Mouse (Mus musculus) forebrain, embryonic 12.5 days (tissue): Measurements from ENCODE around the gene Cbx1. TPM values are rescaled to one million over a fixed set of nuclear protein-coding genes. Genes with fewer than 3 reads are reported as not detected.
"Not testable (repeated sequence)": the region's sequence is repeated elsewhere in the genome, so short reads cannot be mapped to it uniquely, and the experiment has no call there.

ENCODE experiments used
- ATAC-seq: fragments of 200-750 bp; cut with Nextera tagmentation; 2 replicates; pipeline ENCODE4 v1.8.0; 2017; ENCODE audit warnings: moderate TSS enrichment; ENCODE audit not compliant: low FRiP score
- H3K27ac ChIP-seq: fragments of 300-500 bp; sonication (generic); 2 replicates; pipeline ENCODE4 v1.5.1; 2016; ENCODE audit warnings: mild to moderate bottlenecking
- H3K27me3 ChIP-seq: fragments of 300-500 bp; sonication (generic); 2 replicates; pipeline ENCODE4 v1.6.1; 2016; ENCODE audit warnings: mild to moderate bottlenecking
- H3K36me3 ChIP-seq: fragments of 300-500 bp; sonication (generic); replicated peaks from 2 replicates; pipeline ENCODE4 v1.6.1; 2016; ENCODE audit warnings: mild to moderate bottlenecking
- H3K4me1 ChIP-seq: fragments of 300-500 bp; sonication (generic); 2 replicates; pipeline ENCODE4 v1.6.1; 2016
- H3K4me2 ChIP-seq: fragments of 300-500 bp; sonication (generic); 2 replicates; pipeline ENCODE4 v1.6.1; 2016; ENCODE audit warnings: mild to moderate bottlenecking, moderate library complexity
- H3K4me3 ChIP-seq: fragments of 300-500 bp; sonication (generic); replicated peaks from 2 replicates; pipeline ENCODE4 v1.5.1; 2016; ENCODE audit warnings: mild to moderate bottlenecking
- H3K9ac ChIP-seq: fragments of 300-500 bp; sonication (generic); 2 replicates; pipeline ENCODE4 v1.6.1; 2016; ENCODE audit warnings: mild to moderate bottlenecking
- H3K9me3 ChIP-seq: fragments of 300-500 bp; sonication (generic); 2 replicates; pipeline ENCODE4 v1.6.1; 2016
- WGBS: fragments of 180-500 bp; shearing (Covaris S2); methylation state at CpG from one replicate; pipeline ENCODE4 v1.1.7; 2016; 5-methylcytosine and 5-hydroxymethylcytosine counted together
- polyA plus RNA-seq: library from polyadenylated mRNA; unstranded; fragments of >200 nt; fragmentation: Nextera tagmentation; extraction: Ambion mirVana; gene quantifications from 2 replicates; pipeline ENCODE4 v1.2.1, GENCODE M21; 2016

Cbx1 gene
- polyA plus RNA-seq, 1 experiment from 2014 or later: 168 TPM

DNA sequence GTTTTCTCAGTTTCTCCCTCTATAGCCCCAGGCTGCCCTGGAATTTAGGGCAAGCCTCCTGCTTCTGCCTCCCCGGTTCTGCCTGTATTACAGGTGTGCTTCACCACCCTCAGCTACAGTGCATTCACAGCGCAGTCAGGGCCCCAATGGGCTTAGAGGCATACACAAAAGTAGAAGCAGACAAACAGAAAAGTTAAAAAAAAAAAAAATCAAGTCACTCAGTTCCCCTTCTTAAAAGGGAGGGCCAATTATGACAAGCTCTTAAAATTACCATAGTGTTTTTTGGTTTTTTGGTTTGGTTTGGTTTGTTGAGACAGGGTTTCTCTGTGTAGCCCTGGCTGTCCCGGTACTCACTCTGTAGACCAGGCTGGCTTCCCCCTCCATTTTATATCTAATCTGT, 43.6 kb downstream of the Cbx1 start:
- H3K36me3 ChIP-seq: peaks cover 5% of the 10 kb centered on the region
- WGBS: 92% methylated on average over 3 of the region's 3 CpGs

DNA sequence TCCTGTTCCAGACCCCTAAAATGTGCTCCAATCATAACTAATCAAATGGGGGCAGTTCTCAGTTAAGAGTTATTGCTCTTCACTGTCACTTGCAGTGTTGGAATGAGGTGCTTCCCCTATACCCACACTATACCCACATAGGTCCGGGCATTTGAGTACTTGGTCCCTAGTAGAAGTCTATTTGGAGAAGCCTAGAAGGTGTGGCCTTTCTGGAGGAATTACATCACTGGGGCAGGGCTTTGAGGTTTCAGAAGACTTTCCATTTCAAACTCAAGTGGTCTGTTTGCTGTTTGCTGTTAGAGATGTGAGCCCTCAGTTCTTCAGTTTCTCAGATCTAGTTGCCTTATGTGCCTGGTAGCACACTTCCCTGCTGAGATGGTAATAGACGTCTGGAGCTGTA, 44.0 kb downstream of the Cbx1 start:
- H3K4me3 ChIP-seq: no peak overlapping the region
- H3K4me1 ChIP-seq: peaks cover 16% of the 10 kb centered on the region
- no peak overlapping the region for H3K27ac ChIP-seq
- no peaks in the 10 kb centered on the region for H3K9me3 ChIP-seq
- 75% methylated on average over 2 of the region's 2 CpGs for WGBS
- no peak for ATAC-seq
- no peak overlapping the region for H3K9ac ChIP-seq
- H3K36me3 ChIP-seq: peaks cover under 1% of the 10 kb centered on the region; the same call in 1 of the 2 replicates
- H3K27me3 ChIP-seq: no peaks in the 10 kb centered on the region; the same call in 1 of the 2 replicates
- H3K4me2 ChIP-seq: no peak overlapping the region

More for the DNA sequence above, 43.6 kb downstream of the Cbx1 start:
- no peak overlapping the region for H3K4me3 ChIP-seq
- no peak overlapping the region for H3K27ac ChIP-seq
- H3K27me3 ChIP-seq: no peaks in the 10 kb centered on the region; the same call in 1 of the 2 replicates
- H3K4me1 ChIP-seq: peaks cover 20% of the 10 kb centered on the region
- no peak overlapping the region for H3K9ac ChIP-seq
- H3K4me2 ChIP-seq: no peak overlapping the region
- no peak for ATAC-seq
- H3K9me3 ChIP-seq: no peaks in the 10 kb centered on the region

DNA sequence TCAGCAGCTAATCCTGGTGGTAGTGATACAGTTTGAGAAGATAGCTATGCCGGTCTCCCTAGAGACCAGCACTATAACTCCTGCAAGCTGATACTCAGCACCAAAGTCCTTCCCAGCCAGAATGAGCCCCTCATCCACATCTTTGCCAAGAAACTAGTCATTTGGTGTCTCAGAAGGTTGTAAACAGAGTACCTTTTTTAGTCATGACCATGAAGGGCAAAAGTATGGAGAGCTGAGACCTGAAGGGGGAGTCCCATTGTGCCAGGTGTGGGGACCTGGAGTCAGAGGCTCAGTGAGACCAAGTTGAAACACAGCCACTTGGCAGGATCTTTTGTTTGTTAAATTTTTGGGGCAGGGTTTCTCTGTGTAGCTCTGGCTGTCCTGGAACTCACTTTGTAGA, 45.2 kb downstream of the Cbx1 start:
- WGBS: 94% methylated on average over 1 of the region's 1 CpGs
- ATAC-seq: no peak
- Histone ChIP-seq H3K27me3 (no peaks in the 10 kb centered on the region; the same call in 1 of the 2 replicates), H3K36me3 (no peaks in the 10 kb centered on the region), H3K4me2 (no peak overlapping the region), H3K4me3 (no peak overlapping the region), H3K4me1 (peaks cover 5% of the 10 kb centered on the region), H3K27ac (no peak overlapping the region), H3K9ac (no peak overlapping the region), H3K9me3 (no peaks in the 10 kb centered on the region)

DNA sequence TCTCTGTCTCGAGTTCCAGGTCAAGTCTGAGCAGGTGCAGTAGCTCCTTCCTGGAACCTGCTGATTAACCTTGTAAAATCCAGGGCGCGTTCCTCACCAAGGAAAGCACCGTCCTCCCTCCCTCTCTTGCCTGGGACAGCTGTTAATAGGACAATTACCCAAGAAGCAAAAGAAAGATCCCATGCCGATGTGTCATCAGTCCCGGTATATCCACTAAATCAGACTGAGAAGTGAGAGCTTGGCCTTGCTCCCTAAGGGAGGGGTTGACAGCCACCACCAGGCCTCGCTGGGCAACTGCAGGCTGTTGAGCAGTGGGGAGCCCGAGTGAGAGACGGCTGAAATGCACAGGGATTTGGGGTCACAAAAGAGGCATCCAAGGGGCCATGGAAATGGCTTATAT, 48.4 kb downstream of the Cbx1 start:
- Histone ChIP-seq H3K4me1 (peaks cover 5% of the 10 kb centered on the region; the same call in 1 of the 2 replicates), H3K27me3 (no peaks in the 10 kb centered on the region; the same call in 1 of the 2 replicates), H3K4me3 (no peak overlapping the region), H3K9me3 (no peaks in the 10 kb centered on the region), H3K36me3 (no peaks in the 10 kb centered on the region), H3K4me2 (no peak overlapping the region), H3K27ac (no peak overlapping the region), H3K9ac (no peak overlapping the region)
- ATAC-seq: no peak
- WGBS: 35% methylated on average over 9 of the region's 9 CpGs

DNA sequence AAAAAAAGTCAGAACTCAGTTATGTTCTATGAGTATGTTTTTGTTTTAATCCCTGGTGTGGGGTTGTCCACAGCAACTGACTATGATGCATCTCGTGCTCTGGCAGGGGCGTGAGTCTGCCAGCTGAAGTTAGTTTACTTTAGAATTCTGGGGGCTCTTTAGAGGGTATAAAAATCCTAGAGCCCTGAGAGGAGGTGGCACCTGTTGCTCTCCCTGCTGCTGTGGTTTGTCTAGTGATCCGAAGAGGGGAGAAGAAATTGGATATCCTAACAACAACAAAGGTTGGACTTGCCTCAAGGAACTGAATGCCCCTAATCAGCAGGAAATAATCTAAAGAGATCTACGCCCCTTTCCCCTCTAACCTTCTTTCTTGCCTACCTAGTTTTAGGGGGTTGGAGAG, 49.4 kb downstream of the Cbx1 start:
- H3K9me3 ChIP-seq: no peaks in the 10 kb centered on the region
- H3K4me3 ChIP-seq: no peak overlapping the region
- H3K36me3 ChIP-seq: no peaks in the 10 kb centered on the region
- no peaks in the 10 kb centered on the region for H3K27me3 ChIP-seq
- no peak for ATAC-seq
- no peak overlapping the region for H3K27ac ChIP-seq
- H3K4me2 ChIP-seq: no peak overlapping the region
- peaks cover 5% of the 10 kb centered on the region; the same call in 1 of the 2 replicates for H3K4me1 ChIP-seq
- no peak overlapping the region for H3K9ac ChIP-seq
- 74% methylated on average over 4 of the region's 4 CpGs for WGBS

DNA sequence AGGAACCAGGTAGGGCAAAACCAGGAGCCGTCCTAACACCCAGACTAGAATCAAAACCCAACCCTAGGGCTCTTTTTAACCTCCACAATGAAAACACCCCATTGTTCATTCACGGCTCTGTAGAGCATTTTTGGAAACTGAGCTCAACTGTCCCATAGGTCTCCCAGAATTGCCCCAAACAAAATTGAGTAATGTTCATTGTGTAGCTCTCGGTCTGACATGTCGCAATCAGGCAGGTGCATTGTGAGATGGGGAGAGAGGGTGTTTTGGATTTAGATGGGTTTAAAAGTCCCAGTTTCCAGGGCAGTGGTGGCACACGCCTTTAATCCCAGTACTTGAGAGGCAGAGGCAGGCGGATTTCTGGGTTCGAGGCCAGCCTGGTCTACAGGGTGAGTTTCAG, 50.5 kb downstream of the Cbx1 start:
- Histone ChIP-seq H3K4me2 (no peak overlapping the region), H3K36me3 (no peaks in the 10 kb centered on the region), H3K27ac (no peak overlapping the region), H3K4me1 (peaks cover 5% of the 10 kb centered on the region; the same call in 1 of the 2 replicates), H3K27me3 (no peaks in the 10 kb centered on the region), H3K9ac (no peak overlapping the region), H3K4me3 (no peak overlapping the region), H3K9me3 (no peaks in the 10 kb centered on the region)
- 77% methylated on average over 7 of the region's 7 CpGs for WGBS
- ATAC-seq: no peak

DNA sequence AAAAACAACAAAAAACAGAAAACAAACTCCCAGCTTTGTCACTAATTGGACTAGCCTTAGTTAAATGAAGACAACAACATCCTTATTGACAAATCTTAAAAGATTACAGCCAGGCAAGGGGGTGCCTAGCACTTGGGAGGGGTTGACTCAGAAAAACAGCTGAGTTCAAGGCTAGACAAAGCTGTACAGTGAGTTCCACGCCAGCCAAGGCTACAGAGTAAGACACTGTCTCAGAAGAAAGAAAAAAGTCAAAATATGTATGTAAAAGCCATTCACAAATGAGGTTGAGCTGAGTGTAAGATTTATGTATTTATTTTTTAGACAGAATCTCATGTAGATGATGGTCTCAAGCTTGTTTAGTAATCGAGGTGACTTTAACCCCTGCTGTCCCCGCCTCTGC, 51.0 kb downstream of the Cbx1 start:
- H3K4me3 ChIP-seq: no peak overlapping the region
- no peaks in the 10 kb centered on the region for H3K27me3 ChIP-seq
- WGBS: 79% methylated on average over 3 of the region's 3 CpGs
- no peaks in the 10 kb centered on the region for H3K9me3 ChIP-seq
- H3K9ac ChIP-seq: no peak overlapping the region
- peaks cover 5% of the 10 kb centered on the region; the same call in 1 of the 2 replicates for H3K4me1 ChIP-seq
- no peak overlapping the region for H3K27ac ChIP-seq
- ATAC-seq: no peak
- H3K36me3 ChIP-seq: no peaks in the 10 kb centered on the region
- no peak overlapping the region for H3K4me2 ChIP-seq

DNA sequence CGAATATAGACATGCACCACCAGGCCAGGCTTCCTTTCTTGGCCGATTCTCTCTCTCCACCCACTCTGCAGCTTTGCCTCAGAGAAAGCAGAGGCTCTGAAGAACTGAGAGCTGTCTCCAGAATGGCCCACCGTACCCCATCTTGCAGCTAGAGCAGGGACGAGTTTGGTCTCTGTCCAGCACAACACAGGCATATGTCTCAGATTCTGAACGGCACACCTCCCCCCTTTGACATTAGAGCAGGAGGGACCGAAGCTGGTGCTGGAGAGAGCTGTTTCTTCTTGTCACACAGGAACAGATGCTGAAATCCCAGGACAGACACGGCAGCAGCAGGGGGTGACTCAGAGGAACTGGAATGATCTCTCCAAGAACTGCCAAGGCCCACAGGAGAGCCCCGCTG, 51.4 kb downstream of the Cbx1 start:
- Histone ChIP-seq H3K4me2 (no peak overlapping the region), H3K9me3 (no peaks in the 10 kb centered on the region), H3K9ac (no peak overlapping the region), H3K27ac (no peak overlapping the region), H3K36me3 (no peaks in the 10 kb centered on the region), H3K4me3 (no peak overlapping the region), H3K4me1 (peaks cover 5% of the 10 kb centered on the region; the same call in 1 of the 2 replicates), H3K27me3 (no peaks in the 10 kb centered on the region)
- 53% methylated on average over 8 of the region's 8 CpGs for WGBS
- no peak for ATAC-seq

DNA sequence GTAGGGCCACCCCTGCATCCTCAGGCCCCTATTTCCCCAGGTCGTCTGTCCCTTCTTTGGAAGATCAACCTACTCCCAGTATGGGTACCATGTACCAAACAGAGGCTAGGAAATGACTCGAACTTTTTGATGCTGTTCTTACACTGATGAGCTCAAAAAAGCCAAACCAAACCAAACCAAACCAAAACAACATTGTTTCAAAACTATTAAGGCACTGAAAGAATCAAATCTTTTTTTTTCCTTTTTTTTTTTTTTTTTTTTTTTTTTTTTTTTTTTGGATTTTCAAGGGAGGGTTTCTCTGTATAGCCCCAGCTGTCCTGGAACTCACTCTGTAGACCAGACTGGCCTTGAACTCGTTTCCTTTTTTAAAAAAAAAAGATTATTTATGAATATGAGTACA, 54.7 kb downstream of the Cbx1 start:
- peaks cover 5% of the 10 kb centered on the region; the same call in 1 of the 2 replicates for H3K4me1 ChIP-seq
- H3K4me2 ChIP-seq: no peak overlapping the region
- WGBS: 61% methylated on average over 3 of the region's 3 CpGs
- no peak overlapping the region for H3K27ac ChIP-seq
- H3K4me3 ChIP-seq: no peak overlapping the region
- H3K9me3 ChIP-seq: no peaks in the 10 kb centered on the region
- H3K27me3 ChIP-seq: peaks cover 1% of the 10 kb centered on the region; the same call in 1 of the 2 replicates
- ATAC-seq: no peak
- H3K36me3 ChIP-seq: no peaks in the 10 kb centered on the region
- H3K9ac ChIP-seq: no peak overlapping the region

DNA sequence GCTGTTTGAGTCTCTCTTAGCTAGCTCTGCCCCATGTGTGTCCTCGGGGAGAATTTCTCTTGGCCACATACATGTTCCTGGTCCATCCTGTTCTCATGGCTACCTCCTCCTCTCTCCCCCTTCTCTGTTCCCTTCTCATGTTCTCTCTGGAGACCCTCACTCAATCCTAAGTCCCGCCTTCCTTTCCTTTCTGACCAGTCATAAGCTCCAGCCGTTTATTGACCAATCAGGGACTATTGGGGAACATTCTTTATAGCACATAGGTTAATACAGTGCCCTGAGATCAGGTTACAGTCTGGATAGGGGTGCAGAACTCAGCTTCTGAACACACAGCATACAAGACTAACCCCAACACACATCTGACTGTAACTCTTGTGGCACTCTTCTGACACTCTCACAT, 58.3 kb downstream of the Cbx1 start:
- Histone ChIP-seq H3K4me2 (no peak overlapping the region), H3K27ac (no peak overlapping the region), H3K36me3 (no peaks in the 10 kb centered on the region), H3K9ac (no peak overlapping the region), H3K4me3 (no peak overlapping the region), H3K4me1 (peaks cover 10% of the 10 kb centered on the region), H3K9me3 (no peaks in the 10 kb centered on the region), H3K27me3 (peaks cover 15% of the 10 kb centered on the region)
- no peak for ATAC-seq
- 56% methylated on average over 3 of the region's 3 CpGs for WGBS

DNA sequence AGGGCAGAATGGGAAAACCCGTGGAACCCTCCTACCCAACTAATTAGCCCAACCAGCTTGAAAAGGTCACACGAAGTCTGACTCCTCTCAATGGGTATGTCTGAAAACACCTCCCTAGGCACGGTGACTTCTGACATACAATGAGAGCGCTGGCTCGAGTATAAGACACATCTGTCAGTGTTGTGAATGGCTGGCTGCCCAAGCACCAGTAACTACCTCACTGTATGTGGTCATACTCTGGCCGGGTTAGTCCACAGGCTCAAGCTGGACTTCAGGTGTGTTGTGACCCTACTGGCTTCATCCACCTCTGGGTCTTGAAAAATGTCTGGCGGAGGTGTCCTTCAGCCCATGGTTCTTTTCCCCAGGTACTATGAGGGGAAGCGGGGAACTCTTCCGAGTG, 59.8 kb downstream of the Cbx1 start:
- Histone ChIP-seq H3K36me3 (no peaks in the 10 kb centered on the region), H3K9me3 (no peaks in the 10 kb centered on the region), H3K27ac (no peak overlapping the region), H3K4me2 (no peak overlapping the region), H3K9ac (no peak overlapping the region), H3K4me1 (peaks cover 10% of the 10 kb centered on the region), H3K4me3 (no peak overlapping the region), H3K27me3 (peaks cover 15% of the 10 kb centered on the region)
- ATAC-seq: no peak
- 57% methylated on average over 9 of the region's 9 CpGs for WGBS

DNA sequence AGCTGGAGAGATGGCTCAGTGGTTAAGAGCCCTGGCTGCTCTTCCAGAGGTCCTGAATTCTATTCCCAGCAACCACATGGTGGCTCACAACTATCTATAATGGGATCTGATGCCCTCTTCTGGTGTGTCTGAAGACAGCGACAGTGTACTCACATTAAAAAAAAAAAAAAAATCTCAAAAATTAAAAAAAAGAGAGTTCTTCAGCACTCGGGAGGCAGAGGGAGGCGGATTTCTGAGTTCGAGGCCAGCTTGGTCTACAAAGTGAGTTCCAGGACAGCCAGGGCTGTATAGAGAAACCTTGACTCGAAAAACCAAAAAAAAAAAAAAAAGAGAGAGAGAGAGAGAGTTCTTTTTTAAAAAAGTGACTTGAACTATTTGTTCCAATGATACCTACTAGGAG, 60.2 kb downstream of the Cbx1 start:
- not testable (repeated sequence) for H3K9me3 ChIP-seq, ATAC-seq, H3K27ac ChIP-seq, H3K4me3 ChIP-seq, H3K9ac ChIP-seq, H3K36me3 ChIP-seq
- H3K4me2 ChIP-seq: peak overlapping the region; percentile 96
- H3K4me1 ChIP-seq: peaks cover 10% of the 10 kb centered on the region
- H3K27me3 ChIP-seq: peaks cover 15% of the 10 kb centered on the region
- 74% methylated on average over 5 of the region's 5 CpGs for whole genome bisulfite sequencing

DNA sequence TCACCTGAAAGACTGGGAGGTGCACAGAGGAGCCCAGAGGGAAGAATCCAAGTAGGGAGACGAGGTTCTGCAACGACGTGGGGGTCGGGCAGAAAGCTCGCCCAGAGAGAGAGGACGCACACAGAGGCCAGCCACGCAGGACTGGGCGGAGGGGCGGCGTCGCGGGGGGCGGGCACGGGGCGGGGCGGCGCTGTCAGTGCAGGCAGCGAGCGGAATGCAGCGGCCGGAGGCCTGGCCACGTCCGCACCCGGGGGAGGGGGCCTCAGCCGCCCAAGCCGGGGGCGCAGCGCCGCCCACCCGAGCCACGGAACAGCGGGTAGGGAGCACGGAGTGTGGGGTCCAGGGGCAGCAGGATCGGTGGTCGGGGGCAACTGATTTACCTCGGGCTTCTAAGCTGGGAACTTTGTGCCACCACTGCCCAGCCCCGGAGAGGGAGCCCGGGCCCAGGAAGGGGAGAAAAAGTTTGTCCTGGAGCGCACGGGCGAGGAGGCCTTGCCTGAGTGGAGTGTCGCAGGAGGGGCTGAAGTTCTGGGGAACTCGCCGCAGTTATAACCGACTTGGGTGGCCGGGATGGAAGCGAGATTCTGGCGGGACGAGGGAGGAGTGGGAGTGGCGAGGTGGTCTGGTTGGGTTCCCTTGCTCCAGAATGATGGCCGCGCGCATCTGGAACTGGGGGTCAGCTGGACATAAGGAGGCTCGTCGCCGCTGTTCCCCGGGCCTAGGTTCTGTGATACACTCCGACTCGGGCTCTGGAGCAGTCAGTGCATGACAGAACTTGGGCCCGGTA, 60.9 kb downstream of the Cbx1 start, which contains the start of gene Copz2:
Gene Copz2 (plus strand): TSS at position 190 of the 787 bp plus-strand sequence.
- peak; percentile 61; the same call in 1 of the 2 replicates for ATAC-seq
- no peak within 1 kb of the TSS for H3K27ac ChIP-seq
- peak within 1 kb of the TSS; percentile 61 for H3K9ac ChIP-seq
- H3K4me1 ChIP-seq: peaks cover 10% of the 10 kb centered on the region
- H3K4me3 ChIP-seq: peak within 1 kb of the TSS; percentile 53
- H3K27me3 ChIP-seq: peaks cover 15% of the 10 kb centered on the region
- 2% methylated on average over 55 of the region's 60 CpGs for WGBS
- H3K9me3 ChIP-seq: no peaks in the 10 kb centered on the region
- H3K36me3 ChIP-seq: no peaks in the 10 kb centered on the region
- H3K4me2 ChIP-seq: peak within 1 kb of the TSS; percentile 96
